Mouse (Mus musculus) stomach, postnatal 0 days (tissue): ENCODE measurements at regions not wholly inside any gene's neighbourhood (a gene's known extent, or its start where the extent isn't known, plus 50 kb on each side); places are given as distances from the start of the nearest gene placed in this dataset.
A peak's percentile ranks its signal among the peaks of the same experiment; 100 is the strongest.

Source experiments
- ATAC-seq: fragments of 200-750 bp; cut with Nextera tagmentation; 2 replicates; pipeline ENCODE4 v1.8.0; 2017; ENCODE audit not compliant: low FRiP score, low TSS enrichment
- DNase-seq: peaks from one replicate; pipeline ENCODE4 v3.0.0-alpha.2; 2016; ENCODE audit warnings: low spot score
- H3K27ac ChIP-seq: fragments of 300-500 bp; sonication (generic); replicated peaks from 2 replicates; pipeline ENCODE4 v1.5.1; 2014; ENCODE audit warnings: mild to moderate bottlenecking, control low read depth
- H3K27me3 ChIP-seq: fragments of 300-500 bp; sonication (generic); 2 replicates; pipeline ENCODE4 v1.6.1; 2014; ENCODE audit warnings: low read length; ENCODE audit not compliant: control insufficient read depth, insufficient read depth
- H3K36me3 ChIP-seq: fragments of 300-500 bp; sonication (generic); 2 replicates; pipeline ENCODE4 v1.6.1; 2014; ENCODE audit warnings: low read length, mixed read lengths; ENCODE audit not compliant: control insufficient read depth, insufficient read depth
- H3K4me1 ChIP-seq: fragments of 300-500 bp; sonication (generic); replicated peaks from 2 replicates; pipeline ENCODE4 v1.6.1; 2014; ENCODE audit warnings: antibody characterized with exemption; ENCODE audit not compliant: control insufficient read depth, insufficient read depth
- H3K4me2 ChIP-seq: fragments of 300-500 bp; sonication (generic); replicated peaks from 2 replicates; pipeline ENCODE4 v1.6.1; 2014; ENCODE audit warnings: low read depth, mild to moderate bottlenecking, control low read depth, moderate library complexity
- H3K4me3 ChIP-seq: fragments of 300-500 bp; sonication (generic); 2 replicates; pipeline ENCODE4 v1.5.1; 2014; ENCODE audit warnings: low read depth, low read length, control low read depth
- H3K9ac ChIP-seq: fragments of 300-500 bp; sonication (generic); 2 replicates; pipeline ENCODE4 v1.6.1; 2014; ENCODE audit warnings: mild to moderate bottlenecking, low read length, control low read depth, mixed read lengths
- H3K9me3 ChIP-seq: fragments of 300-500 bp; sonication (generic); 2 replicates; pipeline ENCODE4 v1.6.1; 2016; ENCODE audit warnings: low read length; ENCODE audit not compliant: control insufficient read depth
- CTCF ChIP-seq: IDR thresholded peaks from 2 replicates; pipeline ENCODE4 v1.5.1; 2016; ENCODE audit warnings: antibody characterized with exemption, low read depth, mild to moderate bottlenecking, moderate library complexity
- EP300 ChIP-seq: optimal IDR thresholded peaks from 2 replicates; pipeline ENCODE3; 2016; ENCODE audit warnings: antibody characterized with exemption
- WGBS: fragments of 180-500 bp; shearing (Covaris S2); extraction: QIAGEN DNeasy Blood & Tissue Kit; methylation state at CpG from one replicate; pipeline ENCODE4 v1.1.7; 2014; 5-methylcytosine and 5-hydroxymethylcytosine counted together

DNA sequence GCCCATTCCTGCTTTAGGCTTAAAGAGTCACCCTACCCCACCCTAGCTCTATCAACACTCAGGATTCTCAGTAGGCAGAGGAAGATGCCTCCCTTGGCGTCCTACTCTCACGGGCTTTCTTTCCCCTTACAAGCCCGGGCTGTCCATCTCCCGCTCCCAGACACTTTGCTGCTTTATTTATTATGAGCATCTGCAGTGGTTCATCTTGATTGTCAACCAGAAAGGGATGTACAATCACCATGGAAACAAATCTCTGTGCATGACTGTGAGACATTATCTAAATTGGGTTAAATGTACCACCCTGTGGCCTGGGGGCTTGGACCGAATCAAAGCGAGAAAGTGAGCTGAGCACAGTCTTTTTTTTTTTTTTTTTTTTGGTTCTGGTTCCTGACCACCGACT lies 623.9 kb upstream of the Fam19a5 start:
- no peak overlapping the region for H3K4me3 ChIP-seq
- ATAC-seq: no peak
- no peak overlapping the region for H3K27ac ChIP-seq
- no peaks in the 10 kb centered on the region for H3K27me3 ChIP-seq
- no peaks in the 10 kb centered on the region for H3K36me3 ChIP-seq
- WGBS: 48% methylated on average over 7 of the region's 7 CpGs
- no peaks in the 10 kb centered on the region for H3K4me1 ChIP-seq
- TF ChIP-seq CTCF (no peak), EP300 (no peak)
- no peaks in the 10 kb centered on the region for H3K9me3 ChIP-seq
- no peak overlapping the region for H3K4me2 ChIP-seq
- H3K9ac ChIP-seq: no peak overlapping the region
- no peak for DNase-seq

DNA sequence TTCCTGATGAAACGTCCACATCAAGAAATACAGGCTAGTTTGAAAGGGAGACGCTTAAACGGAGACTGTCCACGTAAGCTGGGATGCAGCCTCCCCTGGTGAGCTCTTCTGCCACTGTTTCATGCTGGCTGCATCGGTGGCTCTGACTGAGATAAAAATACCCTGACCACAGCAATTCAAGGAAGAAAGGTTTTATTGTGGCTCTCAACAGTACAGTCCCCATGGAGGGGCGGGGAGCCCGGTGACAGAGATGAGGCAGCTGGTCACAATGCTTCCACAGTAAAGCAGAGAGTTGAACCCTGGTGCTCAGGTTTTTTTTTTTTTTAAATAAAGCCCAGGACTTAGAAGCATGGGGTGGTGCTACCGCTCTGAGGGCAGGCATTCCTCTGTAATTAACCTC lies 622.7 kb upstream of the Fam19a5 start:
- Histone ChIP-seq H3K27ac (no peak overlapping the region), H3K27me3 (no peaks in the 10 kb centered on the region), H3K4me2 (no peak overlapping the region), H3K36me3 (no peaks in the 10 kb centered on the region), H3K9ac (no peak overlapping the region), H3K4me3 (no peak overlapping the region), H3K9me3 (no peaks in the 10 kb centered on the region), H3K4me1 (no peaks in the 10 kb centered on the region)
- DNase-seq: no peak
- no peak for ATAC-seq
- TF ChIP-seq CTCF: no peak
- 45% methylated on average over 8 of the region's 8 CpGs for WGBS

DNA sequence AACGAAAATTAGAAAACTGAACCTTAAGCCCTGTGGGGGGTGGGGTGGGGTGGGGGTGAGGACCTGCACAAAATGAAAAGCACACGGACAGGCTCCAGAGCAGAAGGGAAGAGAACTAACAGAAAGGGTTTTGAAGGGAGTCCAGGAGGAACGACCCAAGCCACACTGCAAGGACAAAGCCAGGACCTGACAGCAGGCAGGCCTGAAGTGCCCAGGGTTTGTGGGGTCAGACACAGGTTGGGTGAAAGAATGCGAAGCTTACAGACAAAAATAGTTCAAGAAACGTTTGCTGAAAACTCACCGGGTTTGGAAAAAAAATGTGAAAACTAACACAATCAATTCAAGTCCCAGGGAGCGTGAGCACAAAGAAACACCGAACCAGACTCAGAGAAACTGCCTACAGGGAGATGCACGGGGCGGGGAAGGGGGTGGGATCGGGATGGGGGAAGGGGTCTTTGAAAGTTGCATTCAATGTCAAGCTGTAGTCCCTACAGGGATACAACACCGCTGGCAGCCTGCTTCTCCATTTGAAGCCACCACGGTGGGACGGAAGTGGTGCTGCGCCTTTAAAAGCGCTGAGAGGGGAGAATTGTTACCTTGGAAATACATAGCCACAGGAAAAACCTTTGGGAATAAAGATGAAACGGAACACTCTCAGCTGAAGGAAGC lies 618.9 kb upstream of the Fam19a5 start:
- ATAC-seq (no peak), DNase-seq (no peak)
- Histone ChIP-seq H3K36me3 (no peaks in the 10 kb centered on the region), H3K27me3 (no peaks in the 10 kb centered on the region), H3K4me2 (no peak overlapping the region), H3K9ac (no peak overlapping the region), H3K9me3 (no peaks in the 10 kb centered on the region), H3K4me1 (no peaks in the 10 kb centered on the region), H3K27ac (no peak overlapping the region), H3K4me3 (no peak overlapping the region)
- WGBS: 23% methylated on average over 17 of the region's 17 CpGs
- TF ChIP-seq EP300 (no peak), CTCF (no peak)

DNA sequence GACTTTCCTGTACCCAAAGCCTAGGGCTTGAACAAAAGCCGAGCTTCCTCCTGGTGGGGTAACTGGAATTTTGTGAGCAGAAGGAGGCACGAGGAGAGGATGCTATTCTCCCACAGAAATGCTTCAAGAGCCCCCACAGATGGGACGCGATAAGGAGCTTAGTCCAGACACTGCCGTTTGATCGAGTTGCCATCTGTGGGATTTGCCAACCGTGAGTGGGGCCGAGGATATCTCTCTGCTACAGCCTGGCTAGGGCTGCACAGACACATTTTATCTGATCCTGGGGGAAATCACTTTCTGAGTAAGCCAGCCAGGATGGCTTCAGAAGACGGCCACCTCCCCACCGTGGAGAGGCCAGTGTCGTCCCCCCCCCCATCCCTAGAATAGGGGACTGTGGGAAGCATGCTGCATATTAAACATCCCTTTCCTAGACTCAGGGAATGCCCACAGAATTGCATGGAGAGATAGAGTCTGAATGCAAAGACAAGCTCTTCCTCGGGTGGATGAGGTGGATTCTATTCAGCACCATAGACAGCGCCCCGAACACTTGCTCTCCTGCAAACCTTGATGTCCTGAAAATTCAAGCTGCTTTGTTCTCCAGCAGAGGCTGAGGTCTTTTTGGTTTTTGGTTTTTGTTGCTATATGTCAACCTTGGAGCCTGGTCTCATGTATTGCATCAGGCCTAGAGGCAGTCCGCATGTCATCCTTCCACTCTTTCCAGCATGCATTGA lies 611.6 kb upstream of the Fam19a5 start:
- Histone ChIP-seq H3K27ac (no peak overlapping the region), H3K36me3 (no peaks in the 10 kb centered on the region), H3K4me1 (no peaks in the 10 kb centered on the region), H3K4me3 (no peak overlapping the region), H3K27me3 (no peaks in the 10 kb centered on the region), H3K4me2 (no peak overlapping the region), H3K9ac (no peak overlapping the region), H3K9me3 (no peaks in the 10 kb centered on the region)
- WGBS: 56% methylated on average over 15 of the region's 15 CpGs
- DNase-seq: peak; percentile 45
- no peak for TF ChIP-seq CTCF
- TF ChIP-seq EP300: no peak
- ATAC-seq: no peak

DNA sequence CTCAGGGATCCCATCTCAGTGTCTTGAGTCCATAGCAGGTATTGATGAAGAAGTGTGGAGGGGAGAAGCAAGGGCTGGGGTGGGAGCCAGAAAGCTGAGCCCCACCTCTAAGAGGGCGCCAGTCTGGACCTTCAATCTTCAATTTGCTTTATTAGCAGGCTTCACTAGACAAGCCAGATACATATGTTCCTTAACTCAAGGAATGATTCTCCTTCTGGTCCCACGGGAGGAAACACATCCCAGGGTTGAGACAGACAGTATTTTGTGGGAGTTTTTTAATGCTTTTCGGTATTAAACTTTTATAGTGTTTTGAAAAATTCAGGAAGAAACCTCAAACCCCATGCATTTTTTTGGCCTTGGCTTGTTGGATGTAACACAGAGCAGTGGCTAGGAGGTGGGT lies 606.7 kb upstream of the Fam19a5 start:
- Histone ChIP-seq H3K4me2 (no peak overlapping the region), H3K4me3 (no peak overlapping the region), H3K27me3 (no peaks in the 10 kb centered on the region), H3K36me3 (no peaks in the 10 kb centered on the region), H3K4me1 (no peaks in the 10 kb centered on the region), H3K27ac (no peak overlapping the region), H3K9ac (no peak overlapping the region), H3K9me3 (no peaks in the 10 kb centered on the region)
- TF ChIP-seq EP300 (no peak), CTCF (no peak)
- ATAC-seq (no peak), DNase-seq (no peak)
- 81% methylated on average over 3 of the region's 3 CpGs for WGBS

DNA sequence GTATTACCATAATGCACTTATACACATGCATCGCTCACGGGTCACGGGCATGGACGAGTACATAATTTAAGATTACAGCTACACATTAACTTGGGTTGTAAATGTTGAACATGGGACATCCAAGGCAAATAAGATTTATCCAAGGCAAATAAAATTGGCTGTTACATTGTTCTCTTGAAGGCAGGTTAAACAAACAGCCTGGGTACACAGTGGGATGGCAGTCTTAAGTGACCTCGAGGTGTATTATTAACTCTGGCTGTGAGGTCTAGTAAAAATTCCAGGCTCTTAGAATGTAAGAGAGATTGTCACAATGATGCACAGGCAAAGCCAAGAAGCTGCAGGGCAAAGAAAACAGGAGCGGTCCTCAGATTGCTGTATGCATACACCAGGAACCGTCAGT lies 599.6 kb upstream of the Fam19a5 start:
- no peak for ATAC-seq
- H3K4me1 ChIP-seq: no peaks in the 10 kb centered on the region
- H3K27ac ChIP-seq: no peak overlapping the region
- TF ChIP-seq CTCF (no peak), EP300 (no peak)
- DNase-seq: no peak
- WGBS: 46% methylated on average over 7 of the region's 7 CpGs
- no peaks in the 10 kb centered on the region for H3K27me3 ChIP-seq
- H3K9me3 ChIP-seq: no peaks in the 10 kb centered on the region
- no peak overlapping the region for H3K9ac ChIP-seq
- H3K36me3 ChIP-seq: no peaks in the 10 kb centered on the region
- H3K4me2 ChIP-seq: no peak overlapping the region
- no peak overlapping the region for H3K4me3 ChIP-seq
